Mouse (Mus musculus) heart, embryonic 10.5 days (tissue): ENCODE data around the gene Ypel1. TPM values are rescaled to one million over a fixed set of nuclear protein-coding genes. Genes with fewer than 3 reads are reported as not detected.

ENCODE experiments used
- DNase-seq: peaks from one replicate; pipeline ENCODE4 v3.0.0-alpha.2; 2017; ENCODE audit warnings: low spot score
- H3K27ac ChIP-seq: fragments of 300-500 bp; sonication (generic); 2 replicates; pipeline ENCODE4 v1.5.1; 2016; ENCODE audit warnings: mild to moderate bottlenecking
- H3K27me3 ChIP-seq: fragments of 300-500 bp; sonication (generic); 2 replicates; pipeline ENCODE4 v1.6.1; 2016; ENCODE audit warnings: mild to moderate bottlenecking; ENCODE audit not compliant: poor library complexity, insufficient read depth, severe bottlenecking
- H3K36me3 ChIP-seq: fragments of 300-500 bp; sonication (generic); 2 replicates; pipeline ENCODE4 v1.6.1; 2016; ENCODE audit warnings: mild to moderate bottlenecking, moderate library complexity
- H3K4me1 ChIP-seq: fragments of 300-500 bp; sonication (generic); 2 replicates; pipeline ENCODE4 v1.6.1; 2016; ENCODE audit warnings: mild to moderate bottlenecking
- H3K4me3 ChIP-seq: fragments of 300-500 bp; sonication (generic); 2 replicates; pipeline ENCODE4 v1.5.1; 2016; ENCODE audit warnings: mild to moderate bottlenecking, moderate library complexity
- H3K9me3 ChIP-seq: fragments of 300-500 bp; sonication (generic); 2 replicates; pipeline ENCODE4 v1.6.1; 2016; ENCODE audit warnings: mild to moderate bottlenecking, moderate library complexity
- WGBS: fragments of 180-500 bp; shearing (Covaris S2); methylation state at CpG from one replicate; pipeline ENCODE4 v1.1.7; 2016; 5-methylcytosine and 5-hydroxymethylcytosine counted together
- polyA plus RNA-seq: library from polyadenylated mRNA; unstranded; fragments of >200 nt; fragmentation: Nextera tagmentation; extraction: Ambion mirVana; gene quantifications from 2 replicates; pipeline ENCODE4 v1.2.1, GENCODE M21; 2016

Ypel1 gene
- polyA plus RNA-seq, 1 experiment from 2014 or later = 27.6 TPM

GRCm38 (mm10) chr16:17104600-17104999 is 35.1 kb downstream of the Ypel1 start:
- no peak overlapping the region for H3K4me3 ChIP-seq
- H3K4me1 ChIP-seq = 0 out of 2 replicates have a peak, but pooled peaks cover 1% of the 10 kb centered on the region
- H3K9me3 ChIP-seq = no peaks in the 10 kb centered on the region
- H3K27ac ChIP-seq = no peak overlapping the region
- peaks cover 84% of the 10 kb centered on the region for H3K36me3 ChIP-seq
- WGBS = 91% methylated on average over 4 of the region's 4 CpGs
- no peak for DNase-seq
- no peaks in the 10 kb centered on the region for H3K27me3 ChIP-seq

- Histone ChIP-seq H3K4me1 (peaks cover 10% of the 10 kb centered on the region; the same call in 1 of the 2 replicates), H3K27me3 (no peaks in the 10 kb centered on the region), H3K4me3 (peak within 1 kb of the TSS; percentile 94), H3K27ac (peak within 1 kb of the TSS; percentile 85), H3K36me3 (peaks cover 60% of the 10 kb centered on the region), H3K9me3 (no peaks in the 10 kb centered on the region)
- 9% methylated on average over 38 of the region's 38 CpGs for WGBS
- peak; percentile 92 for DNase-seq
These were observed 41.6 kb downstream of the Ypel1 start, which contains the start of gene Ppil2 for GRCm38 (mm10) chr16:17110771-17111743. Ppil2 (minus strand) TSS chr16:17111257.

- Histone ChIP-seq H3K36me3 (peaks cover 90% of the 10 kb centered on the region), H3K4me3 (no peak overlapping the region), H3K27me3 (no peaks in the 10 kb centered on the region), H3K27ac (no peak overlapping the region), H3K9me3 (no peaks in the 10 kb centered on the region), H3K4me1 (peaks cover 7% of the 10 kb centered on the region; the same call in 1 of the 2 replicates)
- no peak for DNase-seq
- WGBS = 67% methylated on average over 5 of the region's 5 CpGs
These were observed 47.9 kb downstream of the Ypel1 start for GRCm38 (mm10) chr16:17117309-17117799.

GRCm38 (mm10) chr16:17121569-17121968 is 52.1 kb downstream of the Ypel1 start:
- WGBS = 74% methylated on average over 14 of the region's 14 CpGs
- Histone ChIP-seq H3K27me3 (no peaks in the 10 kb centered on the region), H3K4me3 (no peak overlapping the region), H3K9me3 (no peaks in the 10 kb centered on the region), H3K36me3 (peaks cover 60% of the 10 kb centered on the region), H3K4me1 (peaks cover 22% of the 10 kb centered on the region), H3K27ac (no peak overlapping the region)
- DNase-seq = no peak

GRCm38 (mm10) chr16:17124119-17124870 is 54.8 kb downstream of the Ypel1 start:
- H3K4me3 ChIP-seq = peak overlapping the region; percentile 68
- H3K4me1 ChIP-seq = peaks cover 18% of the 10 kb centered on the region
- peaks cover 39% of the 10 kb centered on the region for H3K36me3 ChIP-seq
- H3K9me3 ChIP-seq = no peaks in the 10 kb centered on the region
- H3K27ac ChIP-seq = peak overlapping the region; percentile 88
- 4% methylated on average over 22 of the region's 22 CpGs for WGBS
- no peaks in the 10 kb centered on the region for H3K27me3 ChIP-seq
- peak; percentile 84 for DNase-seq

GRCm38 (mm10) chr16:17124871-17125520 is 55.5 kb downstream of the Ypel1 start, which contains the start of gene 2610318N02Rik:
2610318N02Rik (minus strand) TSS chr16:17125167.
- DNase-seq = peak; percentile 97
- H3K4me3 ChIP-seq = peak within 1 kb of the TSS; percentile 68
- H3K4me1 ChIP-seq = peaks cover 18% of the 10 kb centered on the region
- H3K27me3 ChIP-seq = no peaks in the 10 kb centered on the region
- peak within 1 kb of the TSS; percentile 88 for H3K27ac ChIP-seq
- H3K9me3 ChIP-seq = no peaks in the 10 kb centered on the region
- H3K36me3 ChIP-seq = peaks cover 32% of the 10 kb centered on the region
- 0% methylated on average over 25 of the region's 25 CpGs for WGBS

GRCm38 (mm10) chr16:17127292-17127691 is 57.8 kb downstream of the Ypel1 start:
- no peak overlapping the region for H3K4me3 ChIP-seq
- no peak overlapping the region for H3K27ac ChIP-seq
- 94% methylated on average over 1 of the region's 1 CpGs for WGBS
- no peaks in the 10 kb centered on the region for H3K9me3 ChIP-seq
- DNase-seq = peak; percentile 80
- peaks cover 10% of the 10 kb centered on the region for H3K36me3 ChIP-seq
- peaks cover 27% of the 10 kb centered on the region for H3K4me1 ChIP-seq
- no peaks in the 10 kb centered on the region for H3K27me3 ChIP-seq

GRCm38 (mm10) chr16:17131191-17132088 is 61.9 kb downstream of the Ypel1 start:
- no peaks in the 10 kb centered on the region; the same call in 1 of the 2 replicates for H3K36me3 ChIP-seq
- H3K4me3 ChIP-seq = peak overlapping the region; percentile 79
- no peaks in the 10 kb centered on the region for H3K27me3 ChIP-seq
- peaks cover 18% of the 10 kb centered on the region for H3K4me1 ChIP-seq
- WGBS = 3% methylated on average over 43 of the region's 43 CpGs
- no peaks in the 10 kb centered on the region for H3K9me3 ChIP-seq
- no peak for DNase-seq
- peak overlapping the region; percentile 90 for H3K27ac ChIP-seq

GRCm38 (mm10) chr16:17132089-17132905 is 62.8 kb downstream of the Ypel1 start, which contains the start of gene Sdf2l1:
Sdf2l1 (minus strand) TSS chr16:17132383.
- peak within 1 kb of the TSS; percentile 79 for H3K4me3 ChIP-seq
- under 1% methylated on average over 47 of the region's 47 CpGs for WGBS
- H3K4me1 ChIP-seq = peaks cover 18% of the 10 kb centered on the region
- H3K27me3 ChIP-seq = no peaks in the 10 kb centered on the region
- H3K9me3 ChIP-seq = no peaks in the 10 kb centered on the region
- DNase-seq = peak; percentile 99
- peak within 1 kb of the TSS; percentile 90 for H3K27ac ChIP-seq
- H3K36me3 ChIP-seq = no peaks in the 10 kb centered on the region; the same call in 1 of the 2 replicates

- no peaks in the 10 kb centered on the region for H3K27me3 ChIP-seq
- H3K36me3 ChIP-seq = no peaks in the 10 kb centered on the region; the same call in 1 of the 2 replicates
- peaks cover 18% of the 10 kb centered on the region for H3K4me1 ChIP-seq
- no peak for DNase-seq
- H3K27ac ChIP-seq = peak overlapping the region; percentile 90
- WGBS = 51% methylated on average over 7 of the region's 7 CpGs
- H3K4me3 ChIP-seq = peak overlapping the region; percentile 79
- no peaks in the 10 kb centered on the region for H3K9me3 ChIP-seq
These were observed 63.4 kb downstream of the Ypel1 start for GRCm38 (mm10) chr16:17132906-17133200.
